Mouse (Mus musculus): ENCODE results near the gene Tada2a.

DNA sequence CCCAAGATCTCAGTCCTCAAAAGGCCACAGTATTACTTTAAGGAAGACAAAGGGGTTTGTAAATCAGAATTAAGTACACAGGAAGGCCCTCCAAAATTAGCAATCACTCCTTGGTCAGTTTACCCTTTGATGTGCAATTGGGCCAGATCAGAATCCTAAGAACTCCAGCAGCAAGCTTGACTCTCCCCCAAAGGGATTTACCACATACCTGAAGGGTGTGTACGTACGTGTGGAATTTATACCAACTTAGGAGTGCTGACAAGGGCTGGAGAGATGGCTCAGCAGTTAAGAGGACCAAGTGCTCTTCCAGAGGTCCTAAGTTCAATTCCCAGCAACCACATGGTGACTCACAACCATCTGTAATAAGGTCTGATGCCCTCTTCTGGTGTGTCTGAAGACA, 67.5 kb downstream of the Tada2a start:
- no peak for TF ChIP-seq CTCF (IDR thresholded peaks at IDR 0.05; ENCODE audit: low read depth)
- no peak for TF ChIP-seq EP300 (IDR thresholded peaks at IDR 0.05; ENCODE audit: low read depth)

Measured in liver, postnatal 0 days (tissue).